Mouse (Mus musculus): ENCODE data around the gene Ndufaf4. TPM values are rescaled to one million over a fixed set of nuclear protein-coding genes. Genes with fewer than 3 reads are reported as not detected.

The Ndufaf4 gene
- polyA plus RNA-seq, 1 experiment from 2014 or later = 16.9 TPM

DNA sequence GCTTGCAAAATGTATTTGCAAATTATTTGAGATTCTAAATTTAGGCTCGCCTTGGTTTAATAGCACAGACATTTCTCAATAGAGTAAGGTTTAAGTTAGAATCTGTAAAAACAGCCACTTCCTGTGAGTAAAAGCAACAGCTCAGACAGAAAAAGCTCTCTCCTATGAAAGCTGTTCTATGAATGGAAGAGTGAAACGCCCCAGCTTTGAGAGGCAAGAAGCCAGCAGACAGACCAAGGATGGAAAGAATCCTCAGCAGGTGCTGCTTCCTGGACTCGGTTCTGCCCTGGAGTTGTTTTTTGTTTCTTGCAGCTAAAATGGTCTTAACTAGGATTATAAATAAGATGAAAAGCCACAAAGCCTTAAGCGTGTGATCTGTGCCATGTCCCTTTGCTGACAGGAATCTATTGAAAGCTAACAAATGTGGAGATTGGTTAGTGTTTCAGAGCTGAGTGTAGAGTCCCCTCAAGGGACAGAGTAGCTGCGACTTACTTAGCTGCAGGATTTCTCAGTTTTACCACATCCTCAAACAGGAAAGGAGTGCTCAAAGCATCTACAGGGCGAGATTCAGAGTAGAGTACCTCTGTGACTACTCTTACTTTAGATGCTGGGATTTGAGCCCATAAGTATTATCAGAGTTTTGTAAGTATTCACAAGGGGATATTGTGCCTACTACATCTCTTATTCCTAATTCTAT lies 45.0 kb downstream of the Ndufaf4 start:
- H3K27me3 ChIP-seq (ENCODE audit: control insufficient read depth, insufficient read depth, low read depth, low read length) = no peaks in the 10 kb centered on the region
- no peaks in the 10 kb centered on the region for H3K4me1 ChIP-seq (ENCODE audit: control insufficient read depth, low read depth, low read length)
- no peak overlapping the region for H3K27ac ChIP-seq (ENCODE audit: low read length)
- no peaks in the 10 kb centered on the region for H3K9me3 ChIP-seq (replicated peaks; ENCODE audit: control insufficient read depth, low read length)
- 40% methylated on average over 6 of the region's 6 CpGs for WGBS (ENCODE audit: insufficient replicate concordance)
- H3K4me3 ChIP-seq (ENCODE audit: low read depth, low read length) = no peak overlapping the region
- ATAC-seq (ENCODE audit: low read depth) = no peak
- no peak overlapping the region for H3K9ac ChIP-seq (ENCODE audit: low read depth, low read length)
- no peaks in the 10 kb centered on the region for H3K36me3 ChIP-seq (ENCODE audit: control insufficient read depth, insufficient read depth)
- H3K4me2 ChIP-seq (ENCODE audit: low read depth, low read length) = no peak overlapping the region

Other genes with a start within 250 kb of the Ndufaf4 start
- gene Klhl32, start 47.0 kb upstream of the Ndufaf4 start, polyA plus RNA-seq (2015; fragmentation: Nextera tagmentation; extraction: Ambion mirVana) = 0.07 and 0.19 TPM in 2 replicates
- gene Gpr63, start 68.3 kb downstream of the Ndufaf4 start, polyA plus RNA-seq (2015; fragmentation: Nextera tagmentation; extraction: Ambion mirVana) = 0.08 TPM in 1 of 2 replicates, not detected in the other